Mouse (Mus musculus) kidney, adult 2 months (tissue): ENCODE measurements around the gene Scaper. TPM values are rescaled to one million over a fixed set of nuclear protein-coding genes. Genes with fewer than 3 reads are reported as not detected.

ENCODE experiments used
- DNase-seq: peaks from one replicate; pipeline ENCODE4 v3.0.0; 2021
- H3K27ac ChIP-seq: fragments of 200-500 bp; 2 replicates; pipeline ENCODE4 v1.5.1; 2012; ENCODE audit warnings: low read depth, low read length, control low read depth, inconsistent platforms; ENCODE audit not compliant: insufficient read depth
- H3K27me3 ChIP-seq: fragments of 200-500 bp; replicated peaks from 2 replicates; pipeline ENCODE4 v1.6.1; 2012; ENCODE audit warnings: mild to moderate bottlenecking, moderate library complexity, low read length, inconsistent platforms; ENCODE audit not compliant: control insufficient read depth, insufficient read depth
- H3K36me3 ChIP-seq: fragments of 200-500 bp; 2 replicates; pipeline ENCODE4 v1.6.1; 2012; ENCODE audit warnings: mild to moderate bottlenecking, moderate library complexity, low read length, inconsistent platforms; ENCODE audit not compliant: control insufficient read depth, insufficient read depth
- H3K4me1 ChIP-seq: fragments of 200-500 bp; 2 replicates; pipeline ENCODE4 v1.6.1; 2011; ENCODE audit warnings: low read length; ENCODE audit not compliant: control insufficient read depth, insufficient read depth
- H3K4me3 ChIP-seq: fragments of 200-500 bp; 2 replicates; pipeline ENCODE4 v1.5.1; 2011; ENCODE audit warnings: mild to moderate bottlenecking, low read depth, low read length, control low read depth; ENCODE audit not compliant: insufficient read depth
- CTCF ChIP-seq: fragments of 200-500 bp; conservative IDR thresholded peaks from 2 replicates; pipeline ENCODE4 v1.5.1; 2011; ENCODE audit warnings: low read depth, mild to moderate bottlenecking, control low read depth, low read length, moderate library complexity, mixed read lengths; ENCODE audit not compliant: insufficient read depth, insufficient read length
- POLR2A ChIP-seq: fragments of 200-500 bp; IDR thresholded peaks from one replicate; pipeline ENCODE4 v1.6.1; 2011; ENCODE audit warnings: low read depth, low read length, control low read depth
- WGBS: fragments of 180-500 bp; shearing (Covaris S2); methylation state at CpG from one replicate; pipeline ENCODE4 v1.1.7; 2018; 5-methylcytosine and 5-hydroxymethylcytosine counted together
- polyA plus RNA-seq: library from polyadenylated mRNA; depleted of rRNA; stranded (reverse); fragments of >200 nt; gene quantifications from 2 replicates; pipeline ENCODE4 v1.2.3, GENCODE M21; 2012; rRNA removed

Gene Scaper
- polyA plus RNA-seq, result 4.1 and 4.8 TPM in 2 replicates

DNA sequence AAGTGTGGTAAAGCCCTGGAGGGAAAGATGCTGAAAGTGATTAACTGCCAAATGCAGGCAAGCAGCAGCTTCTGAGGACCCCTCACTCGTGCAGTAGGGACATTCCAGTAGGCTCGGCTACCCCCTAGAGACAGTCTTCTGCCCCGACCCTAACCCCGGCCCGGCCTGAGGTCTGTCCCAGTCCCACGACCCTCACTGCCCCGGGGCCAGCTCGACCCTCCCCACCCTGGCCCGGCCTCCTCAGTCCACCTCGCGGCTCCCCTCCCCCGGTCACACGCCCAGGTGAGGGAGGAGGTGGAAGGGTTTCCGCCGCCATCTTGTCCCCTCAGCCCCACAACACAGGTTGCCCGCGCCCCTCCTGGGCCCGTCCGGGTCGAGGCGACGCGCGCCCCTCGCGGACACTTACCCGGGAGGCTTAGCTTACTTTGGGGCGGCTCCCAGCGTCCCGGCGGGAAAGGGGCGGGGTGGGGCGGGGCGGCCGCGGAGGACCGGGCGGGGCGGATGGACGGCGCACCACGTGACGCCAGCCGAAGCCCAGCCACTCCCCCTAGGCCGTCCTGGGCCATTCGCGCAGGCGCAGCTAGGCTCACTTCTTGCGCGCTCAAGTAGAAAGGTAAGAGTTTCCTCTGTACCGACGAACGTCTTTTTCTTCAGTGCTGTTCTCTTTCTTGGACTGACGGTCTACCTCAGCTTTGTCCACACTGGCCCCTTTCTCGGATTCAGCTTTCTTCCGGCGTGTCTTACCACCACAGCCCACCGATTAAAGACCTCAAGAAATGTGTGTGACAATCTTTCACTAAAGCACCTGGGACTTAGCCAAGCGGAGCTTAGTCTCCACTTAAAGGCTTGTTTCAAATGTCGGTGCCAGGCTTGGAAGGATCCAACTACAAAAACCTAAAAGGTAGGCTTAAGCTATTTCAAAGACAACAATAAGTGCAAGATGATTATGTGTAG, at the start of gene Scaper:
TSS of gene Scaper (minus strand) at position 456 of the 954 bp plus-strand sequence.
- 1% methylated on average over 57 of the region's 60 CpGs for WGBS
- 0 out of 2 replicates have a peak, but pooled peaks have one; percentile 1 for TF ChIP-seq CTCF
- TF ChIP-seq POLR2A, result peak; percentile 35
- Histone ChIP-seq H3K4me1 (no peaks in the 10 kb centered on the region; the same call in 1 of the 2 replicates), H3K36me3 (no peaks in the 10 kb centered on the region), H3K27ac (peak within 1 kb of the TSS; percentile 82), H3K27me3 (no peaks in the 10 kb centered on the region), H3K4me3 (peak within 1 kb of the TSS; percentile 84)
- DNase-seq, result peak; percentile 95

- Histone ChIP-seq H3K4me1 (no peaks in the 10 kb centered on the region), H3K27ac (no peak overlapping the region), H3K27me3 (no peaks in the 10 kb centered on the region), H3K4me3 (no peak overlapping the region), H3K36me3 (no peaks in the 10 kb centered on the region)
- TF ChIP-seq CTCF (0 out of 2 replicates have a peak, but pooled peaks have one; percentile 16), POLR2A (no peak)
- WGBS, result 39% methylated on average over 1 of the region's 1 CpGs
- peak; percentile 42 for DNase-seq
Observed at GRCm38 (mm10) chr9:55946819-55947218, 8.9 kb upstream of the Scaper start.

GRCm38 (mm10) chr9:55941356-55941755, 3.4 kb upstream of the Scaper start:
- no peaks in the 10 kb centered on the region for H3K36me3 ChIP-seq
- no peak overlapping the region for H3K4me3 ChIP-seq
- TF ChIP-seq CTCF, result no peak
- no peak for TF ChIP-seq POLR2A

GRCm38 (mm10) chr9:55938618-55938985, 683 bp upstream of the Scaper start:
- 24% methylated on average over 6 of the region's 6 CpGs for WGBS
- Histone ChIP-seq H3K36me3 (no peaks in the 10 kb centered on the region), H3K4me3 (peak overlapping the region; percentile 84), H3K4me1 (no peaks in the 10 kb centered on the region; the same call in 1 of the 2 replicates), H3K27me3 (no peaks in the 10 kb centered on the region), H3K27ac (no peak overlapping the region)
- TF ChIP-seq CTCF, result no peak
- no peak for TF ChIP-seq POLR2A
- no peak for DNase-seq

More at GRCm38 (mm10) chr9:55941356-55941755, 3.4 kb upstream of the Scaper start:
- Histone ChIP-seq H3K27ac (no peak overlapping the region), H3K4me1 (no peaks in the 10 kb centered on the region; the same call in 1 of the 2 replicates), H3K27me3 (no peaks in the 10 kb centered on the region)
- DNase-seq, result no peak

- no peak for DNase-seq
- H3K4me3 ChIP-seq, result peak overlapping the region; percentile 84
- WGBS, result 35% methylated on average over 5 of the region's 5 CpGs
- TF ChIP-seq POLR2A (no peak), CTCF (no peak)
- H3K4me1 ChIP-seq, result no peaks in the 10 kb centered on the region; the same call in 1 of the 2 replicates
- H3K27ac ChIP-seq, result no peak overlapping the region
- H3K36me3 ChIP-seq, result no peaks in the 10 kb centered on the region
- no peaks in the 10 kb centered on the region for H3K27me3 ChIP-seq
Observed at GRCm38 (mm10) chr9:55937224-55937663, 675 bp downstream of the Scaper start.

GRCm38 (mm10) chr9:55932482-55932881, 5.4 kb downstream of the Scaper start:
- TF ChIP-seq CTCF (no peak), POLR2A (no peak)
- no peak overlapping the region for H3K27ac ChIP-seq
- H3K4me1 ChIP-seq, result no peaks in the 10 kb centered on the region
- no peak overlapping the region for H3K4me3 ChIP-seq
- WGBS, result 68% methylated on average over 1 of the region's 1 CpGs
- H3K27me3 ChIP-seq, result no peaks in the 10 kb centered on the region
- DNase-seq, result no peak
- no peaks in the 10 kb centered on the region for H3K36me3 ChIP-seq

- Histone ChIP-seq H3K4me3 (no peak overlapping the region), H3K36me3 (no peaks in the 10 kb centered on the region), H3K4me1 (no peaks in the 10 kb centered on the region), H3K27me3 (no peaks in the 10 kb centered on the region), H3K27ac (no peak overlapping the region)
- DNase-seq, result peak; percentile 31
- 78% methylated on average over 3 of the region's 3 CpGs for WGBS
- no peak for TF ChIP-seq POLR2A
- no peak for TF ChIP-seq CTCF
Observed at GRCm38 (mm10) chr9:55918579-55918978, 19.3 kb downstream of the Scaper start.
